Mouse (Mus musculus) MEL (cell line): ENCODE results near the gene Olfr15. TPM values are rescaled to one million over a fixed set of nuclear protein-coding genes. Genes with fewer than 3 reads are reported as not detected.

Experiments used
- DNase-seq: peaks from one replicate; pipeline ENCODE4 v3.0.0; 2011; ENCODE audit warnings: low read depth, low spot score
- H3K27ac ChIP-seq: 2 replicates; pipeline ENCODE4 v1.5.1; 2012; ENCODE audit warnings: low read depth, mild to moderate bottlenecking, control low read depth, low read length, moderate library complexity; ENCODE audit not compliant: control insufficient read depth
- H3K27me3 ChIP-seq, 2 experiments: fragments of 150-350 bp in 1 of 2; sonication (generic) in 1 of 2; 2 replicates each; pipeline ENCODE4 v1.6.1; 2012; ENCODE audit warnings: low read length in 2 of 2, mild to moderate bottlenecking in 2 of 2, improper control_type of control experiment in 1 of 2, moderate library complexity in 1 of 2; ENCODE audit not compliant: insufficient read depth in 2 of 2, control insufficient read depth in 1 of 2
- H3K36me3 ChIP-seq, 2 experiments: 2 replicates each; pipeline ENCODE4 v1.6.1; 2012 to 2014; ENCODE audit warnings: low read length in 2 of 2, improper control_type of control experiment in 1 of 2, inconsistent platforms in 1 of 2, mild to moderate bottlenecking in 1 of 2; ENCODE audit not compliant: insufficient read depth in 2 of 2, control insufficient read depth in 1 of 2
- H3K4me1 ChIP-seq, 2 experiments: fragments of 150-350 bp in 1 of 2; sonication (generic) in 1 of 2; 2 replicates each; pipeline ENCODE4 v1.6.1; 2012; ENCODE audit warnings: low read length in 2 of 2, improper control_type of control experiment in 1 of 2, mild to moderate bottlenecking in 1 of 2; ENCODE audit not compliant: insufficient read depth in 2 of 2, control insufficient read depth in 1 of 2
- H3K4me3 ChIP-seq, 2 experiments: fragments of 150-350 bp in 1 of 2; sonication (generic) in 1 of 2; 2 replicates each; pipeline ENCODE4 v1.5.1; 2012; ENCODE audit warnings: low read depth in 2 of 2, low read length in 2 of 2, mild to moderate bottlenecking in 2 of 2, moderate library complexity in 2 of 2, control low read depth in 1 of 2, improper control_type of control experiment in 1 of 2; ENCODE audit not compliant: control insufficient read depth in 1 of 2, insufficient read depth in 1 of 2
- H3K79me2 ChIP-seq: 2 replicates; pipeline ENCODE4 v1.6.1; 2012; ENCODE audit warnings: mild to moderate bottlenecking, low read length, moderate library complexity; ENCODE audit not compliant: control insufficient read depth, poor library complexity, insufficient read depth
- H3K9ac ChIP-seq: 2 replicates; pipeline ENCODE4 v1.6.1; 2012; ENCODE audit warnings: low read depth, mild to moderate bottlenecking, control low read depth, low read length, moderate library complexity; ENCODE audit not compliant: control insufficient read depth, poor library complexity, severe bottlenecking
- H3K9me3 ChIP-seq: fragments of 150-350 bp; sonication (generic); replicated peaks from 2 replicates; pipeline ENCODE4 v1.6.1; 2012; ENCODE audit warnings: mild to moderate bottlenecking, low read length, improper control_type of control experiment, moderate library complexity; ENCODE audit not compliant: insufficient read depth
- BHLHE40 ChIP-seq: IDR thresholded peaks from 2 replicates; pipeline ENCODE4 v1.6.1; 2012; ENCODE audit warnings: low read depth, mild to moderate bottlenecking, inconsistent platforms, low read length, improper control_type of control experiment, borderline replicate concordance
- CHD1 ChIP-seq: IDR thresholded peaks from 2 replicates; pipeline ENCODE4 v1.6.1; 2012; ENCODE audit warnings: low read depth, mild to moderate bottlenecking, inconsistent platforms, low read length, improper control_type of control experiment
- CHD2 ChIP-seq: IDR thresholded peaks from 2 replicates; pipeline ENCODE4 v1.6.1; 2011; ENCODE audit warnings: low read length, improper control_type of control experiment
- E2F4 ChIP-seq: IDR thresholded peaks from 2 replicates; pipeline ENCODE4 v1.6.1; 2011; ENCODE audit warnings: low read depth, low read length, improper control_type of control experiment, borderline replicate concordance
- ELF1 ChIP-seq: IDR thresholded peaks from 2 replicates; pipeline ENCODE4 v1.6.1; 2014; ENCODE audit warnings: low read depth, mild to moderate bottlenecking, inconsistent platforms, low read length, improper control_type of control experiment, moderate library complexity
- EP300 ChIP-seq, 2 experiments: IDR thresholded peaks; 2 replicates each; pipeline ENCODE4 v1.6.1; 2011; ENCODE audit warnings: improper control_type of control experiment in 2 of 2, low read length in 2 of 2, low read depth in 1 of 2, mild to moderate bottlenecking in 1 of 2
- GATA1 ChIP-seq: IDR thresholded peaks from 2 replicates; pipeline ENCODE4 v1.6.1; 2011; ENCODE audit warnings: low read depth, low read length, improper control_type of control experiment
- KAT2A ChIP-seq: conservative IDR thresholded peaks from 2 replicates; pipeline ENCODE4 v1.6.1; 2012; ENCODE audit warnings: low read depth, low read length, improper control_type of control experiment, inconsistent platforms
- MAFK ChIP-seq: IDR thresholded peaks from 2 replicates; pipeline ENCODE4 v1.6.1; 2011; ENCODE audit warnings: low read depth, mild to moderate bottlenecking, low read length, improper control_type of control experiment, borderline replicate concordance
- MAZ ChIP-seq: IDR thresholded peaks from 2 replicates; pipeline ENCODE4 v1.6.1; 2012; ENCODE audit warnings: low read depth, mild to moderate bottlenecking, inconsistent platforms, low read length, improper control_type of control experiment
- MYB ChIP-seq: IDR thresholded peaks from 2 replicates; pipeline ENCODE4 v1.6.1; 2011; ENCODE audit warnings: mild to moderate bottlenecking, low read depth, low read length, improper control_type of control experiment
- POLR2A ChIP-seq, 2 experiments: IDR thresholded peaks; 2 replicates each; pipeline ENCODE4 v1.6.1; 2011 to 2012; ENCODE audit warnings: low read length in 2 of 2, mild to moderate bottlenecking in 2 of 2, control low read depth in 1 of 2, improper control_type of control experiment in 1 of 2, low read depth in 1 of 2, moderate library complexity in 1 of 2; ENCODE audit not compliant: control insufficient read depth in 1 of 2, insufficient read depth in 1 of 2, poor library complexity in 1 of 2
- POLR2AphosphoS5 ChIP-seq: IDR thresholded peaks from 2 replicates; pipeline ENCODE4 v1.6.1; 2012; ENCODE audit warnings: low read depth, borderline replicate concordance, mild to moderate bottlenecking, inconsistent platforms, low read length, moderate library complexity, mixed read lengths
- RAD21 ChIP-seq: IDR thresholded peaks from 2 replicates; pipeline ENCODE4 v1.6.1; 2011; ENCODE audit warnings: mild to moderate bottlenecking, low read depth, low read length, improper control_type of control experiment
- RCOR1 ChIP-seq: IDR thresholded peaks from 2 replicates; pipeline ENCODE4 v1.6.1; 2012; ENCODE audit warnings: low read depth, mild to moderate bottlenecking, inconsistent platforms, low read length, improper control_type of control experiment
- SIN3A ChIP-seq: IDR thresholded peaks from 2 replicates; pipeline ENCODE4 v1.6.1; 2012; ENCODE audit warnings: low read length, improper control_type of control experiment, inconsistent platforms
- UBTF ChIP-seq: IDR thresholded peaks from 2 replicates; pipeline ENCODE4 v1.6.1; 2012; ENCODE audit warnings: low read depth, mild to moderate bottlenecking, inconsistent platforms, low read length, improper control_type of control experiment, moderate library complexity, borderline replicate concordance; ENCODE audit not compliant: insufficient read depth
- USF2 ChIP-seq, 2 experiments: IDR thresholded peaks; 2 replicates each; pipeline ENCODE4 v1.6.1; 2011 to 2012; ENCODE audit warnings: improper control_type of control experiment in 2 of 2, low read length in 2 of 2, borderline replicate concordance in 1 of 2, inconsistent platforms in 1 of 2, low read depth in 1 of 2, mild to moderate bottlenecking in 1 of 2; ENCODE audit not compliant: insufficient read depth in 1 of 2
- ZC3H11A ChIP-seq: IDR thresholded peaks from 2 replicates; pipeline ENCODE4 v1.6.1; 2012; ENCODE audit warnings: low read depth, mild to moderate bottlenecking, inconsistent platforms, low read length, improper control_type of control experiment
- ZKSCAN1 ChIP-seq: IDR thresholded peaks from 2 replicates; pipeline ENCODE4 v1.6.1; 2012; ENCODE audit warnings: low read depth, mild to moderate bottlenecking, inconsistent platforms, low read length, improper control_type of control experiment, moderate library complexity
- ZMIZ1 ChIP-seq: IDR thresholded peaks from 2 replicates; pipeline ENCODE4 v1.6.1; 2012; ENCODE audit warnings: low read depth, mild to moderate bottlenecking, inconsistent platforms, low read length, improper control_type of control experiment, moderate library complexity
- ZNF384 ChIP-seq: IDR thresholded peaks from 2 replicates; pipeline ENCODE4 v1.6.1; 2012; ENCODE audit warnings: low read depth, mild to moderate bottlenecking, inconsistent platforms, low read length, improper control_type of control experiment
- polyA plus RNA-seq, 2 experiments: library from polyadenylated mRNA; stranded (reverse) in 1 of 2; unstranded in 1 of 2; fragments of >175 nt in 1 of 2; fragments of >200 nt in 1 of 2; gene quantifications; 2 replicates each; pipeline versions ENCODE4 v1.2.1 to v1.2.4; 2012; ENCODE audit warnings: low replicate concordance in 2 of 2, low read depth in 1 of 2; ENCODE audit not compliant: insufficient read length in 2 of 2, insufficient read depth in 1 of 2, missing spikeins in 1 of 2
- total RNA-seq: library from RNA; depleted of rRNA; stranded (reverse); fragments of 300-350 nt; gene quantifications from 2 replicates; pipeline ENCODE4 v1.2.3, GENCODE M21; 2012

The Olfr15 gene
- total and polyA plus RNA-seq, 3 experiments, result not detected

GRCm38 (mm10) chr16:3828021-3828420, 2.7 kb upstream of the Olfr15 start (continued):
- TF ChIP-seq POLR2AphosphoS5, result no peak

- Histone ChIP-seq H3K27me3 (peaks cover 1 to 2% of the 10 kb centered on the region in 2 experiments; a peak in 2 of 4 replicates), H3K36me3 (no peaks in the 10 kb centered on the region), H3K4me1 (no peaks in the 10 kb centered on the region), H3K9ac (no peak overlapping the region), H3K79me2 (no peaks in the 10 kb centered on the region), H3K9me3 (no peaks in the 10 kb centered on the region), H3K27ac (no peak overlapping the region), H3K4me3 (no peak overlapping the region)
- TF ChIP-seq MAZ, result no peak
- TF ChIP-seq GATA1, result peak; percentile 48
- peak in 1 of 2 experiments; percentile 24; a peak in 1 of 4 replicates for TF ChIP-seq EP300 (IDR thresholded peaks at IDR 0.05; ENCODE audit: low read depth in 1 of 2, low read length in 2 of 2)
- peak; percentile 52 for DNase-seq
Observed at GRCm38 (mm10) chr16:3829727-3830126, 951 bp upstream of the Olfr15 start.

- H3K9ac ChIP-seq, result no peak overlapping the region
- H3K9me3 ChIP-seq, result no peaks in the 10 kb centered on the region
- no peak overlapping the region for H3K27ac ChIP-seq
- DNase-seq, result no peak
- H3K27me3 ChIP-seq, result peaks cover 1 to 2% of the 10 kb centered on the region in 2 experiments; a peak in 2 of 4 replicates
- TF ChIP-seq MAFK (no peak), ZKSCAN1 (no peak), RAD21 (no peak), MYB (no peak), UBTF (no peak), POLR2A (IDR thresholded peaks at IDR 0.05; ENCODE audit: control insufficient read depth in 1 of 2, insufficient read depth in 1 of 2, low read depth in 1 of 2, low read length in 2 of 2, poor library complexity in 1 of 2) (no peak), RCOR1 (no peak), ELF1 (no peak), BHLHE40 (no peak), E2F4 (no peak), ZC3H11A (no peak), CHD2 (no peak), SIN3A (no peak), ZNF384 (no peak), USF2 (IDR thresholded peaks at IDR 0.05; ENCODE audit: borderline replicate concordance in 1 of 2, insufficient read depth in 1 of 2, low read depth in 1 of 2, low read length in 2 of 2) (no peak), CHD1 (no peak), KAT2A (no peak), ZMIZ1 (no peak)
- TF ChIP-seq, all 39 proteins: peak for 0
- Histone ChIP-seq H3K4me3 (no peak overlapping the region), H3K4me1 (no peaks in the 10 kb centered on the region), H3K36me3 (no peaks in the 10 kb centered on the region), H3K79me2 (no peaks in the 10 kb centered on the region)
Observed at GRCm38 (mm10) chr16:3835461-3835860, 4.8 kb downstream of the Olfr15 start.
